Mouse (Mus musculus) myocyte (in vitro differentiated cells): ENCODE data around the gene Gpbar1.

Experiments
- E2F4 ChIP-seq: IDR thresholded peaks from one replicate; pipeline ENCODE4 v1.6.1; 2011; ENCODE audit warnings: mild to moderate bottlenecking, control low read depth, moderate library complexity; ENCODE audit not compliant: insufficient read depth
- MYOD1 ChIP-seq, 3 experiments: IDR thresholded peaks; one replicate each; pipeline ENCODE4 v1.6.1; 2011; ENCODE audit warnings: control low read depth in 2 of 3, low read depth in 2 of 3, mild to moderate bottlenecking in 2 of 3, moderate library complexity in 1 of 3; ENCODE audit not compliant: insufficient read length in 2 of 3, control insufficient read depth in 1 of 3
- POLR2A ChIP-seq: IDR thresholded peaks from one replicate; pipeline ENCODE4 v1.6.1; 2011; ENCODE audit warnings: low read depth, mild to moderate bottlenecking, control low read depth, moderate library complexity; ENCODE audit not compliant: insufficient read length
- REST ChIP-seq: IDR thresholded peaks from one replicate; pipeline ENCODE4 v1.6.1; 2011; ENCODE audit warnings: mild to moderate bottlenecking, control low read depth, moderate library complexity; ENCODE audit not compliant: insufficient read depth, insufficient read length

GRCm38 (mm10) chr1:74268750-74269149 lies 9.6 kb upstream of the Gpbar1 start:
- no peak for TF ChIP-seq MYOD1 (IDR thresholded peaks at IDR 0.05; ENCODE audit: control insufficient read depth in 1 of 3, insufficient read length in 2 of 3, low read depth in 2 of 3)
- TF ChIP-seq POLR2A: no peak
- no peak for TF ChIP-seq REST
- TF ChIP-seq E2F4: no peak
